Mouse (Mus musculus): Measurements from ENCODE around the gene Slit3. TPM values are rescaled to one million over a fixed set of nuclear protein-coding genes. Genes with fewer than 3 reads are reported as not detected.

Slit3 gene
- total and polyA plus RNA-seq, 3 experiments: not detected

DNA sequence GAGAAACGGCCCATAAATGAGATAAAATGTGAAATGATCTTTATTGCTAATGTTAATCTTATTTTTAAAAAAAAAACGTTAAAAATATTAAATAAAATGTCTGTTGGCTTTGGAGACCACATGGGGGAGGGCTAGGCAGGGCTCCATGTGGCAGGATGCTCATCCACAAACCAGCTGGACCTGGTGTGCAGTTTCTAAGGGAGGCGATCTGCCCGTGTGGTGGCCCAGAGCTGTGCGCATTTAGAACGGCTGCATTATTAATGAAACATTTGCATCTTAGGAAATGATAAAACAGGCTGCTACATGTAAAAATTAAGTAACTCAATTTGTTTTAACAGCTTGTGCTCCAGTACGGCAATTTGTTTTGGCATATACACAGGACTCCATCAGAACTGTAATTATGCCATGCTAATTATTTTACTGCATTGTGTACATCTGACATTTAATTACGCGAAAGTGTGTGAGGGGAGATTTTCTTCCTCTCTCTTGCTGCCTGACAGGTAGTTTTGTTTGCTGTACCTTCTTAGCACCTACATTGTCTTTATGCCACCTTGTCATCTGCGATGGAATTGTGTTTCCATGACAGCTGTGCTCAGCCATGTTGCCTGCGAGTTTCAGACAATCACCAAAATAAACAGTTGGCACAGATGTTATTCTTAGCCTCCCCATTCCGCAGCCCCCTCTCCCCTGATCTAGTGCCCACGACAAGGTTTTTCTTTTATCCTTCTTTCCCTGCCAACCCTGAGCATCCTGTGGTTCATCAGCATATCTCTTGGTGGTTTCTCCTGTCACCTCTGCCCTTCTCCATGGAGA, 165.8 kb downstream of the Slit3 start:
- Histone ChIP-seq H3K79me2 (ENCODE audit: control insufficient read depth, insufficient read depth, low read length, poor library complexity) (no peaks in the 10 kb centered on the region), H3K36me3 (ENCODE audit: control insufficient read depth in 1 of 2, insufficient read depth in 2 of 2, low read length in 2 of 2) (no peaks in the 10 kb centered on the region), H3K27me3 (ENCODE audit: control insufficient read depth in 1 of 2, insufficient read depth in 2 of 2, low read length in 2 of 2) (no peaks in the 10 kb centered on the region), H3K4me3 (ENCODE audit: control insufficient read depth in 1 of 2, insufficient read depth in 1 of 2, low read depth in 2 of 2, low read length in 2 of 2) (no peak overlapping the region), H3K9me3 (replicated peaks; ENCODE audit: insufficient read depth, low read length) (no peaks in the 10 kb centered on the region), H3K4me1 (ENCODE audit: control insufficient read depth in 1 of 2, insufficient read depth in 2 of 2, low read length in 2 of 2) (no peaks in the 10 kb centered on the region), H3K9ac (ENCODE audit: control insufficient read depth, low read depth, low read length, poor library complexity, severe bottlenecking) (no peak overlapping the region), H3K27ac (ENCODE audit: control insufficient read depth, low read depth, low read length) (no peak overlapping the region)
- no peak for TF ChIP-seq SMC3 (IDR thresholded peaks at IDR 0.05; ENCODE audit: low read depth, low read length)
- no peak for TF ChIP-seq MXI1 (IDR thresholded peaks at IDR 0.05; ENCODE audit: low read depth, low read length)
- TF ChIP-seq CHD2 (IDR thresholded peaks at IDR 0.05; ENCODE audit: low read length): no peak
- no peak for TF ChIP-seq ZNF384 (IDR thresholded peaks at IDR 0.05; ENCODE audit: low read depth, low read length)
- no peak for TF ChIP-seq MAX (IDR thresholded peaks at IDR 0.05; ENCODE audit: low read length)
- TF ChIP-seq POLR2AphosphoS2 (IDR thresholded peaks at IDR 0.05; ENCODE audit: low read length): no peak
- TF ChIP-seq ZKSCAN1 (IDR thresholded peaks at IDR 0.05; ENCODE audit: low read depth, low read length): no peak
- no peak for TF ChIP-seq EP300 (IDR thresholded peaks at IDR 0.05; ENCODE audit: low read depth in 1 of 2, low read length in 2 of 2)
- no peak for TF ChIP-seq E2F4 (IDR thresholded peaks at IDR 0.05; ENCODE audit: borderline replicate concordance, low read depth, low read length)
- TF ChIP-seq POLR2A (IDR thresholded peaks at IDR 0.05; ENCODE audit: control insufficient read depth in 1 of 2, insufficient read depth in 1 of 2, low read depth in 1 of 2, low read length in 2 of 2, poor library complexity in 1 of 2): no peak
- TF ChIP-seq USF1 (IDR thresholded peaks at IDR 0.05; ENCODE audit: low read depth, low read length): no peak
- TF ChIP-seq TAL1 (IDR thresholded peaks at IDR 0.05; ENCODE audit: low read length): no peak
- no peak for TF ChIP-seq ETS1 (IDR thresholded peaks at IDR 0.05; ENCODE audit: low read depth, low read length)
- DNase-seq (ENCODE audit: low read depth, low spot score): no peak

DNA sequence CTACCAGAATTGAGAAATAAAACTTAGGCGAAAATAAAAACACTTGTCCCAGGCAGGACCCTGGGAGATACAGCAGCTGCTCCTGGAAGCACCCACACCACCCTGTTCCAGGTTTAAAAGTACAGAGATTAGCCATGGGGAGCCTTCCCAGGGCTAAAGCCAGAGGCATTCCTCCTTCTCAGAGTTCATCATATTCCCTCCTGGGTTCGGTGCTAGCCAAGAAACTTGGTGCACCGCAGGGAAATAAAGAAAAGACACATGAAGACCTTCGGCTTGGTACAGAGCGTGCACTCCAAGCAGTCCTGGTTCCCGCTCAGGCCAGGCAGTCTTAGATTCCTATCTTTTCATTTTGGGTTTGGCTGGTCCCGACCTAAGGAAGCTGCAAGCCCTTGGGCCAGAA, 167.0 kb downstream of the Slit3 start:
- Histone ChIP-seq H3K9ac (ENCODE audit: control insufficient read depth, low read depth, low read length, poor library complexity, severe bottlenecking) (no peak overlapping the region), H3K36me3 (ENCODE audit: control insufficient read depth in 1 of 2, insufficient read depth in 2 of 2, low read length in 2 of 2) (no peaks in the 10 kb centered on the region), H3K27ac (ENCODE audit: control insufficient read depth, low read depth, low read length) (no peak overlapping the region), H3K79me2 (ENCODE audit: control insufficient read depth, insufficient read depth, low read length, poor library complexity) (no peaks in the 10 kb centered on the region), H3K4me1 (ENCODE audit: control insufficient read depth in 1 of 2, insufficient read depth in 2 of 2, low read length in 2 of 2) (no peaks in the 10 kb centered on the region), H3K27me3 (ENCODE audit: control insufficient read depth in 1 of 2, insufficient read depth in 2 of 2, low read length in 2 of 2) (no peaks in the 10 kb centered on the region), H3K9me3 (replicated peaks; ENCODE audit: insufficient read depth, low read length) (no peaks in the 10 kb centered on the region), H3K4me3 (ENCODE audit: control insufficient read depth in 1 of 2, insufficient read depth in 1 of 2, low read depth in 2 of 2, low read length in 2 of 2) (no peak overlapping the region)
- no peak for TF ChIP-seq GABPA (IDR thresholded peaks at IDR 0.05; ENCODE audit: low read depth, low read length)
- no peak for TF ChIP-seq CTCF (IDR thresholded peaks at IDR 0.05 in 2 of 3, conservative IDR thresholded peaks at IDR 0.05 in 1 of 3; ENCODE audit: control insufficient read depth in 1 of 3, insufficient read depth in 1 of 3, low read depth in 2 of 3, low read length in 3 of 3, poor library complexity in 1 of 3, severe bottlenecking in 1 of 3)
- TF ChIP-seq POLR2A (IDR thresholded peaks at IDR 0.05; ENCODE audit: control insufficient read depth in 1 of 2, insufficient read depth in 1 of 2, low read depth in 1 of 2, low read length in 2 of 2, poor library complexity in 1 of 2): no peak
- no peak for TF ChIP-seq UBTF (IDR thresholded peaks at IDR 0.05; ENCODE audit: borderline replicate concordance, insufficient read depth, low read depth, low read length)
- TF ChIP-seq NRF1 (IDR thresholded peaks at IDR 0.05; ENCODE audit: insufficient read depth, low read depth, low read length, poor library complexity, severe bottlenecking): no peak
- DNase-seq (ENCODE audit: low read depth, low spot score): no peak

Data from MEL (cell line).